Mouse (Mus musculus) 3T3-L1 (cell line): ENCODE results near the gene Drd4.
"Not testable (repeated sequence)": the region's sequence is repeated elsewhere in the genome, so short reads cannot be mapped to it uniquely, and the experiment has no call there.

Source experiments
- DNase-seq: peaks from one replicate; pipeline ENCODE4 v3.0.0-alpha.2; 2015; ENCODE audit warnings: low read depth, low spot score

Gene Drd4

DNA sequence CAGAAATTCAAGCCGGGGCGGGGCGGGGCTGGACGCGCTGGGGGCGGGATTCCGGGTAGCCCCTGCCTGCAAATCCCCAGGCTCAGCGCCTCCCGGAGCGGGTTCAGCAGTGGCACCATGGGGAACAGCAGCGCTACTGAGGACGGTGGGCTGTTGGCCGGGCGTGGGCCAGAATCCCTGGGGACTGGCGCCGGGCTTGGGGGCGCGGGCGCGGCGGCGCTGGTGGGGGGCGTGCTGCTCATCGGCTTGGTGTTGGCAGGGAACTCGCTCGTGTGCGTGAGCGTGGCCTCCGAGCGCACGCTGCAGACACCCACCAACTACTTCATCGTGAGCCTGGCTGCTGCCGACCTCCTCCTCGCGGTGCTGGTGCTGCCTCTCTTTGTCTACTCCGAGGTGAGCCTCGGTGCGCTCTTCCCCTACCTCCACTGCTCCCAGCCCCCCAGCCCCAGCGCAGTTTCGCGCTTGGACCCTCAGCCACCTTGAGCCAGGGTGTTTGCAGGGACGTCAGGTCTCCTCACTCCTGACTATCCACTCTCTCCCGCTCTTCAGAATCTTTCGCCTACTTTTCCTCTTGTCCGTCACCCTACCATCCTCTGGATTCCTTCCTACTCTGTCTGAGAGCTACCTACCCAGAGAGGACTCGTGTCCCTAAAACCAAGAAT, at the start of gene Drd4:
Gene Drd4 (plus strand): TSS at position 86 of the 662 bp plus-strand sequence.
- DNase-seq, result no peak

DNA sequence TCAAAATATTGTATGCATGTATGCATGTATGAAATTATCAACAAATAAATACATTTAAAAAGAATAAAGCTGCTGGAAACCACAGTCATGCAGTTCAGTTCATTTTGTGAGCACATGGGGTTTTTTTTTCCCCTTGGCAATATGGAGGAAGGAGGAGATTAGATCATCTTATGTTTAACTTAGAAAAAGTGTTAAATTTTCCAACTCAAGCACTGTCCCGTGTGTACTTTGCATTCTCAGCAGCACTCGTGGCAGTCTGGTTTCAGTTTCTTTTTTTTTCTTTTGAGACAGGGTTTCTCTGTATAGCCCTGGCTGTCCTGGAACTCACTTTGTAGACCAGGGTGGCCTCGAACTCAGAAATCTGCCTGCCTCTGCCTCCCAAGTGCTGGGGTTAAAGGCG, 41.3 kb upstream of the Drd4 start:
- DNase-seq, result not testable (repeated sequence)

DNA sequence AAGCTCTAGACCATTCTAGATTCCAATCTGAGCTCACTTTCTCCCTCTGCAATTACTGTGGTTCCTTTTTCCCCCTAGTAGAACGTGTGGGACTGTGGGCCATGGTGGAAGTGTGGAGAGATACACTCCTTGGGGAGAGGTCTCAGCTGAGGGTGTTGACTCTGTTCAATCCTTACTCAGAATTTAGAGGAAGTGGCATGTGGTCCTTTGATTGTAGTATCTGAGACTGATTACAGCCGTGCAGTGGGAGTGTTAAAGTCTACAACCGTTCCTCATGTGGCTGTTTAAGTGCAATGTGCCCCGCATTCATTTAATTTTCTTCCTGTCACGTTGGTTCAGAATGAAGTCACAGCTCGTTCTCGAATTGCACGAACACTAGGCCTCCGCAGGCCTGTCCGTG, 35.6 kb upstream of the Drd4 start:
- no peak for DNase-seq

GRCm38 (mm10) chr7:141261480-141261879, 30.3 kb upstream of the Drd4 start:
- no peak for DNase-seq

GRCm38 (mm10) chr7:141263640-141264039, 28.2 kb upstream of the Drd4 start:
- no peak for DNase-seq

DNA sequence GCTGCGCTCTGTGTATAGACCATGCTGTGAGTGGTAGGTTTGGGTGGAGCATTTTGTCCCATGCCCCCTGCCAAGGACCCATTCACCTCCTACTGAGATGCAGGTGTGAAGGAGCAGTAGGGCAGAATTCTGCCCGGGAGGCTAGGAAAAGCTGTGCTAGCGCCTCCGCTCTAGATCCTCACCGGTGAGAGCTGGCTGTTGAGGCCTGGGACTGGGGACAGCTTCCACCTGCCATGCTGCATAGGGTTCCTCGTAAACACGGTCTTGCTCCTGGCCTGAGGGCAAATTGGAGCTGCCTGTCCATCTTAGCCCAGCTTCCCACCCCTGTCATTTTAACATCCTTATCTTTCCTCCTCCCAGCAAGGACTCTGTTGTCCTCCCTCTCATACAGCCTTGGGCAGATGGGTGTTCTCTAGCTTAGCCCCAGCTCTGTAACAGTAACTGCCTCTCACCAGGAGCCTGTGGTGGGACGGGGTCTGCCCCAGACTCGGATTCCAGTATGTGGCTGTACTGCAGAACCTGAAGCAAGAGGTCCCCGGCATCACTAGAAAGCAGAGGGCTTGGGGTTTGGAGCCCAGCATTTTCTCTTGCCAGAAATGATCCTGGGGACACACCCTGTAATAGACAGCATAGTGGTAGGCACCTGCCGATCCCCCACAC, 27.6 kb upstream of the Drd4 start:
- DNase-seq, result no peak

DNA sequence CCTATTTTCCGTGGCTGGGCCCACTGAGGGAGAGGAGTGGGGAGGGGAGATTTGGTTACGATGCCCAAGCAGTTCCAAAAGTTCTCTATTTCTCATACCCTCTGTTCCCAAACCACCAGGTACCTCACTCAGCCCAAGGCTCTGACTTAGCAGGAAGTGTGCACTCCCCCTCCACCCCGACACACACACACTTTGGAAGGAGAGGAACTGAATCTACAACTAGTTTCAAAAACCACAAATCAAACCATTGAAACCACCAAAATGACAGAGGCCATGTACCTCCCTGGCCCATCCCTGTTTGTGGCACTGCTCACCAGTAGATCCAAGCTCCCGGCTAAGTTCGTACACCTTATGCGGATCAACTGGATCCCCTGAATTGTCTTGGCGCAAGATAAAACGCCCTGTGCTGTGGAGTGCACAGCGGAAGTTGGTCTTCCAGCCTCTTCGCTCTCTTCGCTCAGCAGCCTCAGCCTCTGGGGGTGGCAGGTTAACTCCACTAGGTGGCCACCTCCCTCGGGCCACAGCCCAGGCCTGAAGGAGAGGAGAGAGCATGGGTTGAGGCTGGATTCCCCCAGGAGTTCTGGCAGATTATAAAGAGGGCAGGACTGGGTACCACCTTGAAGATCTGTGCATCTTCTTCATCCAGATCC, 26.9 kb upstream of the Drd4 start:
- DNase-seq, result peak; percentile 26

GRCm38 (mm10) chr7:141265411-141265738, 26.4 kb upstream of the Drd4 start:
- no peak for DNase-seq

DNA sequence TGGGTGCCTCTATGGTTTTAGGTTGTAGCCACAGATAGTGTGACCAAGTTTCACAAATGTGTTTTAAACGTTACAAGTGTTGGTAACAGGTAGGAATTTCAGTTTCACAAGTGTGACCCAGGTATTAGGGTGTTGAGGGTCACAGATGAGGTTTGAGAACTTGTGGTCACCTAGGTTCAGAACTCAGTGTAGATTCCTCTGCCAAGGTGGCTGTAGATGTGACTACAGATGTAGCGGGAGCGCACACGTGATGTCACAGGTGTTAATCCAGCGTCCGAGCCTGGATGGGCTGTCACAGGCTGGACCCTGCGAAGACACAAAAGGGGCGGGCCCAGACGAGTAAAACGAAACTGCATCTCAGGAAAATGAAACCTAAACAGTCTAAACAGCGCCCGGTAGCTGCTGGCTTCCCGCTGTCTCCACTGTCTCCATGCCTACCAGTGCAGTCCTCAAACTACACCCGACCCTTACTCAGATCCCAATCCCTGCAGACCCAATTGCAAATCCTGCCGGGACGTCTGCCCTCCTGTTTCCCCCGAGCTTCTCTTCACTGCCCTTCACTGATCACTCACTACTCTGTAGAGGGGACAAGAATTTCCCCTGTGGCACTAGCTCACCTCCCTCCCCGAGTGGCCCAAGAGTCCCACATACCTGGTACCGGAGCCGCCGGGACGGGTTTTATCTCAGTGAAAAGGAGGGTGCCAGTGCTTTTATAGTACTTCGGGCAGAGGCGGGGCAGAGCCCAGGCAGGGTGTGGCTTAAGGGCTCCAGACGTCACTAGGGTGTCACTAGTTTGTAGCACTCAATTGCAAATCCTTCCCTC, 25.9 kb upstream of the Drd4 start, which contains the start of gene Irf7:
Gene Irf7 (minus strand): TSS at position 743 of the 823 bp plus-strand sequence.
- peak; percentile 74 for DNase-seq

GRCm38 (mm10) chr7:141268466-141269272, 23.1 kb upstream of the Drd4 start:
- no peak for DNase-seq

DNA sequence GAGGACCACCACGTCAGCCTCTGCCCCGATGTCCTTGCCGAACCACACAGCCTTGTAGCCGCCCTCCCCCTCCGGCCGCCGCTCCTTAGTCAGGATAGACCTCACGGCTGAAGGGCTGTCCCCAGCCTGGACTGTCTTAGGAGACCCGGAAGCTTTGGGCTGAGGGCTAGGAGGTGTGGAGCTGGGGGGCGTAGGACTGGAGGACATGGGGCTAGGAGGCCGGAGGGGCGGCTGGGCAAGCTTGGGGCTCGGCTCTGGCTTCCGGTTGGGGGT, 22.6 kb upstream of the Drd4 start:
- DNase-seq, result no peak

DNA sequence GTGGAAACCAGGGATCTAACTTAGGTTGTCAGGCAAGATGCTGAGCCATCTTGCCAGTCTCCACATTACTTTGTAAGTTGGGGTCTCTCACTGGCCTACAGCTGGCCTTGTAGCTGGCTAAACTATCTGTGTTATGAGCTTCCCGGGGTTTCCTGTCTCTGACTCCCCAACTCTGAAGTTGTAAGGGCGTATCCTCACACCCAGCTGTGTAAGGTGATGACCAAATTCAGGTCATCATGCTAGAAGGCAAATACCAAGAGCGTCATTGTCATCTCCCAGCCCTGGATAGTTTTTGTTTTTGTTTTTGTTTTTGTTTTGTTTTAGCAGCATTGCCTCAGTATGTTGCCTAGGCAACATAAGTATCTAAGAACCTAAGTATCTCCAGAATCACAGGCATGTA, 21.2 kb upstream of the Drd4 start:
- no peak for DNase-seq

DNA sequence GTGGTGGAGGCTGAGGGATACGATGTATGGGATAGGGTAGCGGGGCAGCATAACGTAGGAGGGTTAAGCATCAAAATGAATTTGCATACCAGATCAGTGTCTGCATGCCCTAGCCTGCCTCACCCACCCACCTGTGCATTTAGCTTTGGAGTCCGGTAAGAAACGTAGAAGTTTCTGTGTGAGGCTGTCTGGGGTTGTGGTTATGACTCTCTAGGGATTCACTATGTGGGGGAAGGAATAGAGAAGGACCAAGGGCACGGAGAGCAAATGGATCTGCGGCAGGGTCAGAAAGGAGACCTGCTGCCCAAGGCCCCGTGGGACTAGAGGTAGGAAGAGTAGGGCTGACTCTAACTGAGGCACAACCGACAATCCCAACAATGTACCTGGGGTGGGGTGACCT, 16.4 kb upstream of the Drd4 start:
- DNase-seq, result no peak

DNA sequence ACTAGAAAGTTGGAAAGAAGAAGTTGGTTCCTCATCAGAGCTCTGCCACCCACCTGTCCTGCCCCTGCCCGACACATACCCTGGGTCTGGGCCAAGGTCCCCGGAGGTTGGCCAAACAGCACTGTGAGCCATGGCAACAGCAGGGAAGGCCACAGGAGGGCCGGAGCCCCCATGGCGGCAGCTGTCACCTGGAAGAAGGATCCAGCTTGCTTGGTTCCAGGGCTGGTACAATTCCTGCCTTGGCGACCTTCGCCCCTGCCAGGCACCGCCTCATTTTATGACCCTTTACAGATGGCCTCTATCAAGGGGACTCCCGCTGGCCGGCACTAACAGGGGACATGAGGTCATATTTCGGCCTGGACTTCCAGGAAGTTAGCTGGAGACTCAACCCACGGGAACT, 15.3 kb upstream of the Drd4 start, which contains the start of gene Cdhr5:
Gene Cdhr5 (minus strand): TSS at position 241 of the 400 bp plus-strand sequence.
- DNase-seq, result no peak

- no peak for DNase-seq
Measured at GRCm38 (mm10) chr7:141277701-141278678, 13.8 kb upstream of the Drd4 start.

- DNase-seq, result no peak
Measured at GRCm38 (mm10) chr7:141278766-141279590, 12.8 kb upstream of the Drd4 start, which contains the start of gene Sct. Sct (minus strand) TSS chr7:141279133.

GRCm38 (mm10) chr7:141281442-141281841, 10.4 kb upstream of the Drd4 start:
- DNase-seq, result no peak

GRCm38 (mm10) chr7:141282756-141283155, 9.1 kb upstream of the Drd4 start:
- DNase-seq, result no peak

DNA sequence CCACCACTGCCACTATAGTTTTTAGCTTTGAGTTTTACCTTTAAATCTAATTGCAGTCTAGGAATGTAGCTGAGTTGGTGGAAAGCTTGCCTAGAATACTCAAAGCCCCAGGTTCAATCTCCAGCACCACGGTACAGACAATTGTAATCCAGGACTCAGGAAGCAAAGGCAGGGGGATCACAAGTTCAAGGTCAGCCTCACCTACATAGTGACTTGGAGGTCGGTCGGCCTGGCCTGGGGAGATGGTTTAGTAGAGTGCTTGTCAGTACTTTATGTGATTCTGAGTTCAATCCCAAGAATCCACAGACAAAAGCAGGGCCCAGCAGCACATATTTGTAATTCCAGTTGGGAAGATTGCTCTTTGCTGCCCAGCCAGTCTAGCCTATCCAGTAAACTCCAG, 3.8 kb upstream of the Drd4 start:
- no peak for DNase-seq
